8 mouse cellular contexts compared by ENCODE assay signal in the genomic region with DNA sequence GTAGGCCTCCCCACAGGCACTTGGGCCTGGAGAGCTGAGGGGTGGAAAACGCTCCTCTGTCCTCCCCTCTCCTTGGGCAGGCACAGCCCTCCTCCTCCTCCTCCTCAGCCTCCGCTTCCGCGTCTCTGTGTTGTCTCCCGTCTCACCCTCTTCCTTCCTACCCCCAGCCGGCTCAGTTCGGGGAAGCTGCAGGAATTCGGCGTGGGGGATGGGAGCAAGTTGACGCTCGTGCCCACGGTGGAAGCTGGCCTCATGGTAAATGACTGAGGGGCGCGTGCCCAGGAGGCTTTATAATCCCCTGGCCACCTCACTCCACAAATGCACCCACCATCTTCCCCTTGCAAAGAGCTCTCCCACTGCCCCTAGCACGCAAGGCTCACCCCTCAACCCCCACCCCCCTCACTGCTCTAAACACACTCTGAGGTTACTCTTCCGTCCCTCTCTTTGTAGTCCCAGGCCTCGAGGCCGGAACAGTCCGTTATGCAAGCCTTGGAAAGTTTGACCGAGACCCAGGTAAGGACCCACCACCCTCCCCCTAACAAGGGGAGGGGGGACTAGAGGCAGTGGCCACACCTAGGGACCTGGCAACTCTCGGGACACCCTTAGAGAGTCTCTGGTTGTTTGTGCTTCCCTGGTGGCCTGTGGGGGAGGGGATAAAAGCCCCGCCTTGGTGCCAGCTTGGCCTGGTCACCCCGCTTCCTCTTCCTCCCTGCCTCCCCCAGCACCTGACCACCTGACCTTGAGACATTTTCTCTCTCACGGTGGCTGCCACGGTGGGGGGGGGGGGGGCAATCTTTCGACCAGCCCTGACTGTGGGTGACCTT. TPM values are rescaled to one million over a fixed set of nuclear protein-coding genes. Genes with fewer than 3 reads are reported as not detected.
A peak's percentile ranks its signal among the peaks of the same experiment; 100 is the strongest.
DNase-seq lines count a peak whose midpoint lies in the region; ATAC-seq and TF ChIP-seq lines count a peak whose summit lies in the region.

No protein-coding gene starts in this region.

- no peak for TF ChIP-seq POLR2A in brain, embryonic 14.5 days (IDR thresholded peaks at IDR 0.05; ENCODE audit: borderline replicate concordance, extremely low read depth, insufficient read depth, insufficient read length, poor library complexity, severe bottlenecking)

- no peak for TF ChIP-seq CTCF in brain, embryonic 14.5 days (IDR thresholded peaks at IDR 0.05; ENCODE audit: borderline replicate concordance, extremely low read depth, insufficient read depth, insufficient read length)
- TF ChIP-seq CTCF in intestine, postnatal 0 days (IDR thresholded peaks at IDR 0.05; ENCODE audit: low read depth) = no peak

- intact Hi-C loops in gastrocnemius, postnatal 14 days (cut with DNase I; ENCODE audit: low total_unique reads) = no loop called here

- H3K9me3 ChIP-seq in intestine, postnatal 0 days (ENCODE audit: control insufficient read depth) = no peaks in the 10 kb centered on the region
- no peaks in the 10 kb centered on the region for H3K9me3 ChIP-seq in neural tube, embryonic 15.5 days (replicated peaks)

- ATAC-seq in intestine, postnatal 0 days = no peak
- no peak for ATAC-seq in neural tube, embryonic 15.5 days (ENCODE audit: low FRiP score)

- H3K9ac ChIP-seq in intestine, postnatal 0 days (ENCODE audit: low read depth, low read length) = peak overlapping the region; percentile 74
- peak overlapping the region; percentile 97 for H3K9ac ChIP-seq in neural tube, embryonic 15.5 days (replicated peaks)

- peak overlapping the region; percentile 92 for H3K27ac ChIP-seq in intestine, postnatal 0 days (ENCODE audit: low read depth, low read length)
- H3K27ac ChIP-seq in neural tube, embryonic 15.5 days (replicated peaks) = peak overlapping the region; percentile 100

- DNase-seq in heart, adult 11 months = peak; percentile 99
- no peak for DNase-seq in heart, adult 8-10 months (ENCODE audit: low spot score)
- DNase-seq in brain, embryonic 14.5 days (ENCODE audit: low read depth) = peak; percentile 71
- peak; percentile 65 for DNase-seq in gastrocnemius, postnatal 14 days
- DNase-seq in lung, adult 18-20 months = peak; percentile 83 to 89
- peak; percentile 58 for DNase-seq in urinary bladder, adult 2 months (ENCODE audit: low spot score)

- no peaks in the 10 kb centered on the region for H3K27me3 ChIP-seq in intestine, postnatal 0 days (replicated peaks; ENCODE audit: control insufficient read depth, insufficient read depth, low read length)
- H3K27me3 ChIP-seq in neural tube, embryonic 15.5 days (replicated peaks) = no peaks in the 10 kb centered on the region

- under 1% methylated on average over 25 of the region's 26 CpGs for WGBS in intestine, postnatal 0 days
- WGBS in neural tube, embryonic 15.5 days = under 1% methylated on average over 26 of the region's 26 CpGs

- H3K4me1 ChIP-seq in intestine, postnatal 0 days (replicated peaks; ENCODE audit: control insufficient read depth, insufficient read depth, low read length) = peaks cover 20% of the 10 kb centered on the region
- peaks cover 63% of the 10 kb centered on the region for H3K4me1 ChIP-seq in neural tube, embryonic 15.5 days

- H3K4me3 ChIP-seq in intestine, postnatal 0 days (ENCODE audit: low read depth, low read length) = peak overlapping the region; percentile 95
- H3K4me3 ChIP-seq in neural tube, embryonic 15.5 days (replicated peaks) = peak overlapping the region; percentile 93

- peak overlapping the region; percentile 86 for H3K4me2 ChIP-seq in intestine, postnatal 0 days (replicated peaks; ENCODE audit: low read depth)
- peak overlapping the region; percentile 94 for H3K4me2 ChIP-seq in neural tube, embryonic 15.5 days

- H3K36me3 ChIP-seq in intestine, postnatal 0 days (ENCODE audit: control insufficient read depth, insufficient read depth) = peaks cover 56% of the 10 kb centered on the region
- peaks cover 43% of the 10 kb centered on the region for H3K36me3 ChIP-seq in neural tube, embryonic 15.5 days

RNA-seq across cellular contexts. Expression of a gene that starts 3.4 kb away (rescaled TPM):
- total RNA-seq in heart, adult 8-10 months (2022) = 100 to 1,000 TPM in 1 of 4 experiments, 10 to 100 TPM in 3; 83.9 to 111 (median 91.0) TPM
- polyA plus RNA-seq in brain, embryonic 14.5 days (2012; rRNA removed) = 177 and 213 TPM in 2 replicates
- total RNA-seq in gastrocnemius, postnatal 14 days (2021) = 10 to 100 TPM; 40.3 to 43.6 TPM
- 18.1 and 19.5 TPM in 2 replicates for polyA plus RNA-seq in intestine, postnatal 0 days (2015; fragmentation: Nextera tagmentation; extraction: Ambion mirVana)
- 19.4 and 20.5 TPM in 2 replicates for polyA plus RNA-seq in neural tube, embryonic 15.5 days (2015; fragmentation: Nextera tagmentation; extraction: Ambion mirVana)
- 21.2 and 30.5 TPM in 2 replicates for polyA plus RNA-seq in urinary bladder, adult 2 months (2012; rRNA removed)

RNA-seq across cellular contexts. Expression of a gene that starts 10.8 kb away (rescaled TPM):
- 1 to 10 TPM; 3.8 to 6.1 (median 4.6) TPM for total RNA-seq in heart, adult 8-10 months (2022)
- polyA plus RNA-seq in brain, embryonic 14.5 days (2012; rRNA removed) = 152 and 242 TPM in 2 replicates
- 1 to 10 TPM; 1.6 TPM for total RNA-seq in gastrocnemius, postnatal 14 days (2021)
- polyA plus RNA-seq in intestine, postnatal 0 days (2015; fragmentation: Nextera tagmentation; extraction: Ambion mirVana) = 2.1 and 2.7 TPM in 2 replicates
- polyA plus RNA-seq in neural tube, embryonic 15.5 days (2015; fragmentation: Nextera tagmentation; extraction: Ambion mirVana) = 91.9 and 93.0 TPM in 2 replicates
- polyA plus RNA-seq in urinary bladder, adult 2 months (2012; rRNA removed) = 9.2 and 12.2 TPM in 2 replicates

RNA-seq across cellular contexts. Expression of a gene that starts 13.0 kb away (rescaled TPM):
- total RNA-seq in heart, adult 8-10 months (2022) = 1,000 to 10,000 TPM; 1,050 to 1,135 (median 1,101) TPM
- 445 and 501 TPM in 2 replicates for polyA plus RNA-seq in brain, embryonic 14.5 days (2012; rRNA removed)
- 100 to 1,000 TPM; 657 to 736 TPM for total RNA-seq in gastrocnemius, postnatal 14 days (2021)
- 1,009 and 1,013 TPM in 2 replicates for polyA plus RNA-seq in intestine, postnatal 0 days (2015; fragmentation: Nextera tagmentation; extraction: Ambion mirVana)
- 553 and 558 TPM in 2 replicates for polyA plus RNA-seq in neural tube, embryonic 15.5 days (2015; fragmentation: Nextera tagmentation; extraction: Ambion mirVana)
- polyA plus RNA-seq in urinary bladder, adult 2 months (2012; rRNA removed) = 367 and 372 TPM in 2 replicates

RNA-seq across cellular contexts. Expression of a gene that starts 14.4 kb away (rescaled TPM):
- 10 to 100 TPM; 34.7 to 69.7 (median 51.6) TPM for total RNA-seq in heart, adult 8-10 months (2022)
- 381 and 490 TPM in 2 replicates for polyA plus RNA-seq in brain, embryonic 14.5 days (2012; rRNA removed)
- total RNA-seq in gastrocnemius, postnatal 14 days (2021) = 10 to 100 TPM; 41.4 to 41.5 TPM
- 222 and 228 TPM in 2 replicates for polyA plus RNA-seq in intestine, postnatal 0 days (2015; fragmentation: Nextera tagmentation; extraction: Ambion mirVana)
- 284 and 345 TPM in 2 replicates for polyA plus RNA-seq in neural tube, embryonic 15.5 days (2015; fragmentation: Nextera tagmentation; extraction: Ambion mirVana)
- 249 and 276 TPM in 2 replicates for polyA plus RNA-seq in urinary bladder, adult 2 months (2012; rRNA removed)

RNA-seq across cellular contexts. Expression of a gene that starts 21.3 kb away (rescaled TPM):
- total RNA-seq in heart, adult 8-10 months (2022) = 1 to 10 TPM; 4.9 to 7.7 (median 5.9) TPM
- polyA plus RNA-seq in brain, embryonic 14.5 days (2012; rRNA removed) = 18.5 and 21.2 TPM in 2 replicates
- 1 to 10 TPM; 3.3 to 4.2 TPM for total RNA-seq in gastrocnemius, postnatal 14 days (2021)
- 12.7 and 13.9 TPM in 2 replicates for polyA plus RNA-seq in intestine, postnatal 0 days (2015; fragmentation: Nextera tagmentation; extraction: Ambion mirVana)
- polyA plus RNA-seq in neural tube, embryonic 15.5 days (2015; fragmentation: Nextera tagmentation; extraction: Ambion mirVana) = 13.5 and 14.3 TPM in 2 replicates
- 18.4 and 21.5 TPM in 2 replicates for polyA plus RNA-seq in urinary bladder, adult 2 months (2012; rRNA removed)
